Mouse (Mus musculus) spleen, postnatal 4 days (tissue): ENCODE results near the gene Hic1.
A peak's percentile ranks its signal among the peaks of the same experiment; 100 is the strongest.
"Not testable (repeated sequence)": the region's sequence is repeated elsewhere in the genome, so short reads cannot be mapped to it uniquely, and the experiment has no call there.

ENCODE experiments used
- DNase-seq, 2 experiments: peaks; one replicate each; pipeline ENCODE4 v3.0.0; 2022; ENCODE audit warnings: low spot score in 2 of 2

Hic1 gene

GRCm38 (mm10) chr11:75192336-75193214, 23.3 kb upstream of the Hic1 start:
- peak; percentile 72 to 83 for DNase-seq

- no peak for DNase-seq
These were observed 22.5 kb upstream of the Hic1 start for GRCm38 (mm10) chr11:75191841-75192240.

GRCm38 (mm10) chr11:75190905-75191441, 21.7 kb upstream of the Hic1 start, which contains the start of gene Dph1:
Gene Dph1 (minus strand): TSS chr11:75191241.
- no peak for DNase-seq

- peak; percentile 83 to 90 for DNase-seq
These were observed 21.0 kb upstream of the Hic1 start for GRCm38 (mm10) chr11:75190371-75190724.

- DNase-seq, result no peak
These were observed 20.5 kb upstream of the Hic1 start for GRCm38 (mm10) chr11:75189713-75190370.

- DNase-seq, result no peak
These were observed 15.7 kb upstream of the Hic1 start for GRCm38 (mm10) chr11:75184986-75185385.

- DNase-seq, result no peak
These were observed 15.3 kb upstream of the Hic1 start for GRCm38 (mm10) chr11:75184573-75184972.

- DNase-seq, result peak in 1 of 2 experiments; percentile 52
These were observed 14.7 kb upstream of the Hic1 start for GRCm38 (mm10) chr11:75183917-75184570.

GRCm38 (mm10) chr11:75178672-75179208, 9.4 kb upstream of the Hic1 start, which contains the start of gene Ovca2:
Gene Ovca2 (minus strand): TSS chr11:75178835.
- peak; percentile 86 to 92 for DNase-seq

GRCm38 (mm10) chr11:75178011-75178410, 8.7 kb upstream of the Hic1 start:
- no peak for DNase-seq

GRCm38 (mm10) chr11:75174574-75174973, 5.3 kb upstream of the Hic1 start:
- DNase-seq, result not testable (repeated sequence)

GRCm38 (mm10) chr11:75173799-75174165, 4.5 kb upstream of the Hic1 start:
- DNase-seq, result peak in 1 of 2 experiments; percentile 63

- DNase-seq, result peak; percentile 80 to 90
These were observed 3.9 kb upstream of the Hic1 start for GRCm38 (mm10) chr11:75173095-75173798.

- peak in 1 of 2 experiments; percentile 64 for DNase-seq
These were observed 3.1 kb upstream of the Hic1 start for GRCm38 (mm10) chr11:75172151-75173094.

- peak in 1 of 2 experiments; percentile 57 for DNase-seq
These were observed 2.0 kb upstream of the Hic1 start for GRCm38 (mm10) chr11:75171186-75171865.

- peak; percentile 85 to 94 for DNase-seq
These were observed 925 bp upstream of the Hic1 start for GRCm38 (mm10) chr11:75170136-75170751.

GRCm38 (mm10) chr11:75168590-75169361, 543 bp downstream of the Hic1 start:
- DNase-seq, result peak; percentile 84 to 93
